Mouse (Mus musculus): ENCODE measurements around the gene Kptn.

The Kptn gene

DNA sequence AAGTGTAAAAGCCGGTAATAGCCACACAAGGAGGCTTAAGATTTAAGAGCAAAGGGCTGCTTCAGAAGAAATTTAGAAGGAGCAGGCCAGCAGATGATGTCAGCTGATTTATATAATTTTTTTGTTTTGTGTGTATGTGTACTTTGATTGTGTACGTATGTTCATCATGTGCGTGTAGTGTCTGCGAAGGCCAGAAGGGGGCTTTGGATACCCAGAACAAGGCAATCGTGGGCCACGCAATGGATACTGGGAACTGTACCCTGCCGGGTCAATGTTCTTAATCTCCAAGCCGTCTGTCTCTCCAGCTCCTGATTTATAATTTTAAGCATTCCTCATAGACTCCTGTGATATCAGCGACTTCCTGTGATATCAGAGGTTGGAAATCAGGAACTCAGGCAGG lies 41.6 kb downstream of the Kptn start:
- no peak for DNase-seq (ENCODE audit: low spot score)

DNA sequence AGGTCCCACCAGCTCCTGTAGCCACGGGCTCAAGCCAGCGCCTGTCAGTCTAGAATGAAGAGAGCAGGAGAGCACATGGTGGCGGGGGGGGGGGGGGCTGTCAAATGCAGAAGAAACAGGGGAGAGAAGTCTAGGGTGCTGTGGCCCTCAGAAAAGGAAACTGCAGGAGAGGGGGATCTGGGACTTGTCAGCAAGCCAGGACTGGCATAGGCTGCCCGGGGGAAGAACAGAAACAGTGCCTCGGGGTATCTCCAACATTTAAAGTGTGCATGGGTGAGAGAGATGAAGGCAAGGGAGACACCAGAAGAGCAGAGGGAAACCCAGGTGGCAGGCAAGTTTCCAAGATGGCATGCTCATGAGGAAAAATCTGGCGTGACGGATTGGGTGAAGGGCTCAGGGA lies 42.3 kb downstream of the Kptn start:
- DNase-seq (ENCODE audit: low spot score), result no peak

DNA sequence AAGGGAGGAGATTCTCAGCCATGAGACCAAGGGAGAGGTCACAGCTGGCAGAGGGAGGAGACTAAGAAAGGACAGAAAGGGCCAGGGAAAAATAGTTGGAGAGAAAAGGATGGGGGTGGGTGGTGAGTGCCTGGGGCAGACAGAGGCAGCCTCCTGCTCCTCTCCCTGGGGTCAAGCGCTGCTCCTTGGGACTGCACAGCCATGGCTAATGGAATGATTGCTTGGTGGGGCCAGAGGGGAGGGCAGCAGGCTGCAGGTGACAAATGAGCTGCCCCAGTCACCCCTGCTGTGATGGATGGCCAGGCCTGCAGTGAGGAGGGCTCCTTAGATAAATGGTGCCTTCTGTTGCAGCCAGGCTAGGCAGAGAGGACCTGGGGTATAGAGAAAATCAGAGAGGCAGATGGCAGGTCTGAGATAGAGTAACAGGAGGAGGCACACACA lies 52.5 kb downstream of the Kptn start:
- DNase-seq (ENCODE audit: low spot score), result no peak

DNA sequence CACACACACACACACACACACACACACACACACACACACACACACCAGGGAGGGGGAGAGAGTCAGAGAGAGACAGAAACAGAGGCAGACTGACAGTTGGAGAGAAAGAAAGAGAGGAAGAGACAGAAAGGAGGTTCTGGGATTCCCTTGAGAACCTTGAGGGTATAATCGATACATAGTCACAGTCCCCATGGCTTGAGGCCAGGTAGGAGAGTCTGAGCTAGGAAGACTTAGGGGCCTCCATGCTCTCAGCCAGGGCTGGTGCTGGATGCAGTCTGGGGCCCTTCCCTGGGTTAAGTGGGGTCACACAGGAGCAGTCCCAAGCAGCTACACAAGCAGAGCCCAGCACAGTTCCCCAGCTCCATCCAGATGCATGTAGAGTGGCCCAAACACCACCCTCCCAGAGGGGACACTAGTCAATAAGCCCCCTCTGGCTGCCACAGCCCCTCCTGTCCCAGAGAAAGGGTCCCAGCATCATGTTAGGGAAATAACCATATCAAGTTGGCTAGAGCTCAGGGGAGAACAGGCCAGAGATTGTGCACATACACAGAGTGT lies 53.0 kb downstream of the Kptn start:
- no peak for DNase-seq (ENCODE audit: low spot score)

DNA sequence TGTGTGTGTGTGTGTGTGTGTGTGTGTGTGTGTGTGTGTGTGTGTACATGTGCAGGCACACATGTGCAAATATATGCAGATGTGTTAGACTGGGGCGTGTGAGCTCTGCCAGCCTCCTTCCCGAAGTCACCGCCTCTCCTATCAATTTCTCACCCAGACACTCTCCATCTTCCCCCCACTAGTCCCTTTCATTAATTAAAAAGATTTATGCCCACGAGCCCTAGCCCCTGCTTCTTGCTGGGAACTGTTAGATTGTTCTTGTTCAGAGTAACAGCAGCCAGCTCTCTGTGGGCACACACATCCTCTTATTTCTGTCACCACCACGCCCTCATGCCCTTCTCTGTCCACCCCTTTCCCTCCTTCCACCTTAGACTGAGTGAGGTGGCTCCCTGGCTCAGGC lies 53.5 kb downstream of the Kptn start:
- no peak for DNase-seq (ENCODE audit: low spot score)

DNA sequence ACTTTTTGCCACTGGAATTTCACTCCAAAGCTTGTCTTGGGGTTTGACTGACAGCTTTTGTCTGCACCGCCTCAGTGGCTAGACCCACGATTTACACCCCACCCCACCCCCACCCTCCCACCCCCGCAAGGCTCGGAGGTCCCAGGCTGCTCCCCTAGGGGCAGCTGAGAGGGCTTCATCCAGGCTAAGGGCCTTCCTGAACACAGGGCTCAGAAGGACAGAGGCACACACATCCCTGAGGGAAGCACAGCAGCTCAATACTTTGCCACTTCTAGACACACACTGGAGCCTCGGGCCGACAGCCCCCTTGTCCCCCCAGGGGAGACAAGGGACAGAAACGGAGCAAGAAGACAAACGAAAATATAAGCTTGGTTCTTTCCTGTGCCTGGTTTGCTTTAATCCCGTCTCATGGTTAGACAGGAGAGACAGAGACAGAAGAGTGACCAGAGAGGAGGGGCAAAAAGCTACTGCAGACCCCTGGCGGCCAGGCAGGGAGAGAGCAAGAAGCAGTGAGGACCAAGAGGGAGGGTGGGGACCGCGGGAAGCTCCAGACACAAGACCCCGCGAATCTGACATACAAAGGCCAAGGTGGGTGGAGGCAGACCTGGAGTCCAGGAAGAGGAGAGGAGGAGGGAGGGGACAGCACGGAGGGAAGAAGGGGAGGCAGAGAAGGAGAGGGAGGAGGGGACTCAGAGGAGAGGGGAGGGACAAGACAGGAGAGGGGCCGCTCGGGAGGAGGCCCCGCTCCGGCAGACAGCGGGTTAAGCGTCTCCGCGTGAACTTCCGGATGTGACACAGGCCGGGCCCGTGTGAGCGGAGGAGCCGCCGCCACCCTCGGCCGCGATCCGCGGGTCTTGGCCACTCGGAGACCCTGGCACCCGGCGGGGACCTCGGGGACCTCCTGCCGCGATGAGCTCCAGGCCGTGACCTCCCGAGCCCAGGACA lies 55.2 kb downstream of the Kptn start, which contains the start of gene Meis3:
Gene Meis3, plus strand, starts transcription at position 494 of the 945 bp plus-strand sequence.
- DNase-seq (ENCODE audit: low spot score), result peak; percentile 59

DNA sequence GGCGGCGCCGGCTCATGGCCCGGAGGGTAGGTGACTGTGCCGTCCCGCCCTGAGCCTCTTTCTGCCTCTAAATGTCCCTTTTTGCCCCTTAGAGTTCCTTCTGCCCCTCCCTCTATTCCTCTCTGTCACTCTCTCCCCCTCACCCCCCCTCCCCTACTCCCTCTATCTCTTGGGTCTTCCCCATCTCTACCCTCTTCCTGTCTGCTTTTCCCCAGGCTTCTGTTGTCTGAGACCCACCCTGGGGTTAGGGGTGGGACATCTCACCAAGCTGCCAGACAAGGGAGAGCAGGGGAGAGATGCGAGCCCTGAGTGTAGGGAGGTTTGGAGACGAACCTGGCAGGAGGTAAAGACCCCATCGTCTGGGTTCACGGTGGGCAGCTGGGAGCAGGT lies 55.8 kb downstream of the Kptn start:
- DNase-seq (ENCODE audit: low spot score), result no peak
